Mouse (Mus musculus): ENCODE results near the gene Phf20.
"Not testable (repeated sequence)": the region's sequence is repeated elsewhere in the genome, so short reads cannot be mapped to it uniquely, and the experiment has no call there.

Gene Phf20

DNA sequence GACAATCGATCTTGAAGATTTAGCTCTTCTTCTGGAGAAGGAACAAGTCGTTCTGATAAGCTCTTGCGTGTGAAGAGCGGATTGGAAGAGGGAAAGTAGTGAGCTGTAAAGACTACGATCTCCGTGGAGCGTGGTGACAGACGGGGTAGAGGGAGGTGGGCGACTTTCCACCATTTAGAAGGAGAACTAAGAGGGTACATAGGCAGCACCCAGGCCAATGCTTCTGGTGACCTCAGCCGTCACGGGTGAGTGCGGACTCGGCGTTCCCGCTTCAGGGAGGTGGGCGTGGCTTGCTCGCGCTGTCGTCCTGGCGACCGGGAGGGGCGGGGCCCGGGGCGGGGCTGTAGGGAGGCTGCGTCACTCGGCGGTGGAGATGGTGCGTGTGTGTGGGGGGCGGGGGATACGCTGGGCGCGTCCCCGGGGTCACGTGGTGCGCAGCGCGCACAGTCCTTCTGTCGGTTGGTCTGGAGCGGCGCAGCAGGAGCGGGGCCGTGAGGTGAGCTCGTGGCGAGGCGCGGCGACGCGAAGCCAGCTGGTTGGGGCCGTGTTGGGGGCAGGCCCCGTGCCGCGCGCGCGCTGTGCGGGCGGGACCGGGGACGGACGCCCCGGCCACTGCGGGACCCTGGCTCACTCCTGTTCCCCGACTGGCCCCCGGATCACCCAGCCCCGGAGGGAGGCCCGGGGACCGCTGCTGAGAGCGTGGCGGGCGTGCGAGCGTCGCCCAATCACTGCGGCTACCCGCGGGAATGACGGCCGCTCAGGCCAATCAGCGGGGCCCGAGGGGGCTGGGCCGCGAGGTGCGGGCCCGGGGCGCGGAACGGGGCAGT lies at the start of gene Phf20:
Phf20 (plus strand) TSS at position 165 of the 827 bp plus-strand sequence.
- peak; percentile 97 for DNase-seq (ENCODE audit: low spot score in 2 of 2)

DNA sequence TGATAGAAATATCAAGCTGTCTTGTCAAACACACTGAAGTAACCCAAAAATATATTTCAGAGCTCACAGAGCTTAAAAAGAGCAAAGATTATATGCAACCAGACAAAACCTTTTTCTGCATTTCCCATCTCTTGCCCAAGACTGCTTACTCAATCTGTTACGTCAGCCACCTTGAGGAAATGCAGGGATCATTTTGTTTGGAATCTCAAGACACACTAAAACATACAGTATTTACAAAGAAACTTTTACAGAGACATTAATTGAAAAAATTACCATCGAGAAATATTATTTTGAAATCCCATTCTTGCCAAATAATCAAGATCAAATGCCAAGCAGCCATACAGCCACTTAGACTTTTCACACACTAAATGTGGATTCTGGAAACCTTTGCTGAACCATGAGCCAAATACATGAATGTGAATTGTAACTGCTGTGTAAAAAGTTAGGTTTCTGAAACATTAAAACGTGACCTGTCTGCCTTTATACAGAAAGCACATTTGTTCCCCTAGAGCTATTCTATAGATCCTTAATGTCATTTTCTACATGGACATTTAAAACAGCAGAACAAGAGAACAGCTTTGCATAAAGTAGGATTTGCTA lies 48.9 kb upstream of the Phf20 start:
- DNase-seq (ENCODE audit: low spot score in 2 of 2), result no peak

DNA sequence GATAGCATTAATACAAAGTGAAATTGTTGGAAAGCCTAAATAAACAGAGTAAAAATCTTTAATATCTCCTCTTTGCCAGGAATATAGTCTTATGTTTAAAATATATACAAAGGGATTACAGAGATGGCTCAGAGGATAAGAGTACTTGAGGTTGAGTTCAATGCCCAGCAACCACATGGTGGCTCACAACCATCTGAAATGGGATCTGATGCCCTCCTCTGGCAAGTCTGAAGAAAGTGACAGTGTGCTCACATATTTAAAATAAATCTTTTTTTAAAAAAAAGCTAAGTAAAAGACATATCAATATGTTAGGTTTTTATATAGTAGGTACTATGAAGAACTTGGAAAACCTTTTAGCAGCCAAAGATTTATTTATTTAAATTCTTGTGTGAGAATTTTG lies 44.7 kb upstream of the Phf20 start:
- DNase-seq (ENCODE audit: low spot score in 2 of 2), result no peak

DNA sequence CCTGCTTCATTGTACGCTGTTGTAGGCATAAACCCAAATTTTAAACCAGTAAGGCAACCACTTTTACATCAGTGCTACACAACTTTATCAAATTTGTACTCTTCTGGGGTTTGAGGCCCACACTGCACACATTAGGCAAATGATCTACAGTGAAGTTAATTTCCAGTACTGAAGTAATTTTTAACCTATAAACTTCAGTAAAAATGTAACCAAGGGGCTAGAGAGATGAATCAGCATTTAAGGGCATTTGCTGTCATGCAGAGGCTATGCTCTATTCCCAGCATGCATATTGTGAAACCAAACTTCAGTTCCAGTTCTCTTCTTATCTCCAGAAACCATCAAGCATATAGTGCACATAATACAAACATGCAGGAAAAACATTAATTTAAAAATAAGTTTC lies 30.8 kb upstream of the Phf20 start:
- DNase-seq (ENCODE audit: low spot score in 2 of 2), result no peak

DNA sequence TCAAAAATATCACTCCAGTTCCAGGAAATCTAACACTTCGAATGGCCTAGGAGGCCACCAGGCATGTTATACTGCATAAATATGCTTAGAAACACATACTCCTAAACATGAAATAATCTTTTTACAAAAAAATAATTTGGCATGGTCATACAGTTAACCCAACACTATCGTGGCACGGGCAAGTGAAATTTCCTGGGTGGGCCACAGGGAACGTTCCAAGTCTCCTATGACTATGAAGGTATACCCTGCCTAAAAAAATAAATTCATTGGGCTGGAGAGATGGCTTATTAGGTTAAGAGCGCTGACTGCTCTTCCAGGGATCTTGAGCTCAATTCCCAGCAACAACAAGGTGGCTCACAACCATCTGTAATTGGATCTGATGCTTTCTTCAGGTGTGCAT lies 29.7 kb upstream of the Phf20 start:
- DNase-seq (ENCODE audit: low spot score in 2 of 2), result no peak

DNA sequence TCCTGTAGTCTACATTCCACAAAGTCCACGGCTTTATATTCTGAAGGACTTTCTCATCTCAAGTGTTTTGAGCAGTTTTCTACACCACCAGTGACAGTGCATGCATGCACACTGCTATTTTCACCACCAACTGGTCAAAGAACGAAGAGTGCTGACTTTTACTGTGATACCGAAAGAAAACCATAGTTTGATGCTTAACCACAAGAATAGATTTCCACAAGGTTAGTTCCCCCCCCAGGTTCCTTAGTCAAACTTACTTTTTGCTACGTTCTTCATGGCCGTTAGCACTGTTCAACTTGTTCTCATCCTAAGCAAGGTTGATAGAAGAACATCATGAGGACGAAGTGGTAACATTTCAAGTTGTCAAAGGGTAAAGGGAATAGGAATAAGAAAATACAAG lies 19.2 kb upstream of the Phf20 start:
- DNase-seq (ENCODE audit: low spot score in 2 of 2), result no peak

DNA sequence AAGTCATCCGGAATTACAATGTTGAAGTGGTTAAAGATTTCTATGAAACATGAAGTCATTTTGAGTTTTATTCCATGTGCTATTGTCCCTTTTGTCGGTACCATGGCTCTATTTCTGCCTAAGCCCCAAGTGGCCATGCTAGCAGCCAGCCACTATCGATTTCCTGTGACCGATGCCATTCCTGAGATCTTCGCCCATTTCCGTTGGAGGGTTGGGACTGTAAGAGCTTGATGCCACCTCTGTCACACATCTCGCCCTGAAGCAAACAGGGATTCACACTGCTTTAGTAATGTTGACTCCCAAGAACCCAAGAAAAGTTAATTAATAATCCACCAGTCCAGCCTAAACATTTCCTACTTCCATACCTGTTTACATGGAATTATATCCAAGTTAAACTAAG lies 18.6 kb upstream of the Phf20 start:
- DNase-seq (ENCODE audit: low spot score in 2 of 2), result no peak

DNA sequence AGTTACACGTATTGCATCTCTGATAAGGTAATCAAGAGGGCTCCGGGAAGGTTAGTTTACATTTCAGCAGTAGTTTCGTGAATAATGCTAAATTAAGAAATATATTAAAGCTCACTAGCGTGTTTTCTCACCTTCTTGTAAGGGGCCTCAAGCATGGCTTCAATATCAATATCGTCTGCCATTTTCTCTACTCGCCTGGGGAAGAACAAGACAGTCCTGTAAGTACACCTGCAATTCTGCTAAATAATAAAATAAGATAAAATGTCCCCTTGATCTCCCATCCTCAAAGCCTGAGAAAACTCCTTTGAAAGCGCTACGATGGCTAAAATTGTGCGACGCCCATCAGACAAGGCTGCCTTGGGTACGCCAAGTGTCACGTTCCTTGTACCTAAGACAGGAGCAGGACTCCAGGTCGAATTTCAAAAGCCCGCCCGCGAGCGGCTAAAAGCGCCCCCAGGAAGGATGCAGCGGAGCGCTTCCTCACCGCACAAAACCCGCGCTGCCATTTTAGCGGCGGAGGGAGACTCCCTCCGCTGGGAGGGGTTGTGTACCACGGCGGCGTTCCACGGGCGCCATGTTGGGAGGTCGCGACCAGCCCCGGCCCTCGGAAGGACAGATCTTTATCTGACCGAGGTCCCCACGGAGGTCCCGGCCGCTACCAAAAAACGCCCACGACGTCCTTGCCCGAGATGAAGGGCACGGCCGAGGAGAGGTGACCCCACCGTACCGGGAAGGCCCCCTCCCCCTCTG lies 17.0 kb upstream of the Phf20 start:
- peak; percentile 62 to 64 for DNase-seq (ENCODE audit: low spot score in 2 of 2)

DNA sequence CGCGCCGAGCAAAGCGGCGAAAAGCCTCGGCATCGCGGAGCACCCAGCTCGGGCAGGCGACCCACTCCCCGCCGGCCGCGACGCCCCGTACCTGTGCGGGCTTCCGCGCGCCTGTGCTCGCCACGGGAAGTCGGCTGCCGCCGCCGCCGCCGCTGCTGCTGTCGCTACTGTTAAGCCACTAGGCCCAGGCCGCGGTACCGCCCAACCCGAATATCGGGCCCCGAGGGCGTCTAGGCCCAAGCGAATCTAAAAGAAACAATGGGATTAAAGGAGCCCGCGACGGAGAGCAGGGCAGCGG lies 16.5 kb upstream of the Phf20 start:
- no peak for DNase-seq (ENCODE audit: low spot score in 2 of 2)

DNA sequence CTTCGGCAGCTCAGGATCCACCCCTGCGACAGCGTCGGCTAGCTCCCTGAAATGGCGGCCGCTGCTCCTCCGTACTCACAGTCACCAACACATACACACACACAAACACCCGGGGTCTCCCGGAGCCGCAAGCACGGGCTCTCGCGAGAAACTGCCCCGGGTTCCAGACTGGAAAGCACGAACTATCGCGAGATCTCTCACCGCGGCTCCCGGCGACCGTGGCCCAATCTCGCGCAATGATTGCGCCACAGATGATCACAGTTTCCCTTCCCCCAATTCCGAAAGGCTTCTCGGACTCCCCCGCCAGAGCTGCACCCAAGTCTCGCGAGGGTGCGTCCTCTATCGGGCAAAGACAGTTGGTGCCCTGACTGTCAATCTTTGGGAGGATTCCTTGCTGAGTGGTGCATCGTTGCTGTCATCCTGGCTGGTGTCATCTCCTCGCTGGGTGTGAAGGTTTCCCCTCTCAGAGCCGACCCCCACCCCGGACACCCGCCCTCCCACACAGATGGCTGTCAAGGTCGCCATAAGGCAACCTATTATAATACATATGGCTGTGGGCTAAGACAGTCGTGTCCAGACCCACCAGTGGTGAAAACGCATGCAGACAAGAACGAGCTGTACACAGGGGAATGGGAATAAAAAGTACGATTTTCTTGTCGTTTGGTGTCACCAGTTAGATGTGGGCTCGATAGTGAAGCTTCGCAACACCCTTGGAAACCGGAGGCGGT lies 16.0 kb upstream of the Phf20 start, which contains the start of gene Rbm39:
Rbm39 (minus strand) TSS at position 145 of the 728 bp plus-strand sequence.
- peak; percentile 99 to 100 for DNase-seq (ENCODE audit: low spot score in 2 of 2)

DNA sequence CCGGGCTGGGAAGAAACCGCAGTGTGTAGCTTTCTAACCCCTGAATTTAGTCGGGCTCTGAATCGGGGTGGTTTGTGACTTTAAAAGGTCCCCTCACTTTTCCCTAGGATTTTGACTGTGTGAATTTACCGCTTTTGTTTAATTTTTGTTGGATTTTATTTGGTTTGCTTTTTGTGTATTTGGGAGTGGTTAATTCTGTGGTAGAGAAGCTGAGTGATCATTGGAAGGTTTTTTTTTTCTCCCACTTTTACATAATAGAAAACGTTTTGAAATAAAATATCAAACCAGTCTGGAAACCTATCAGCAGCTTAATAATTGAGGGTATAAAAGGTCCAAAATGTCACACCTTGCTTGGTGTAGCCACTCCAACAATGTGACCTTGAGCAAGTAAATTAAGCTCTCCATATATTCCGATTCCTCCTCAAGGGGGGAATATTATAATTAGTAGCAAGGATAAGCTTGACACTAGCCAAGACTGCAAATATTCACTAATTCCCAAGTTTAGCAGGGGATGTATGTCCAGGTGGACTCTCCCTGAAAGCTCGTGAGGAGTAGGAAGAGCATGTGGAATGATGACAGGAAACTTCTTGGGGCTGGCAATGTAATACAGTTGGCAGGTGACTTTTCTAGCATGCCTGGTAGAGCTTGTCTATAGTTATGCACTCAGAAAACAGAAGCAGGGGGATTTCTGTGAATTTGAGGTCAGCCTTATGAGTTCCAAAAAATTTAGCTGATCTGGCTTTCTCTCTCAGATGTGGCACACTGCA lies 15.3 kb upstream of the Phf20 start:
- no peak for DNase-seq (ENCODE audit: low spot score in 2 of 2)

DNA sequence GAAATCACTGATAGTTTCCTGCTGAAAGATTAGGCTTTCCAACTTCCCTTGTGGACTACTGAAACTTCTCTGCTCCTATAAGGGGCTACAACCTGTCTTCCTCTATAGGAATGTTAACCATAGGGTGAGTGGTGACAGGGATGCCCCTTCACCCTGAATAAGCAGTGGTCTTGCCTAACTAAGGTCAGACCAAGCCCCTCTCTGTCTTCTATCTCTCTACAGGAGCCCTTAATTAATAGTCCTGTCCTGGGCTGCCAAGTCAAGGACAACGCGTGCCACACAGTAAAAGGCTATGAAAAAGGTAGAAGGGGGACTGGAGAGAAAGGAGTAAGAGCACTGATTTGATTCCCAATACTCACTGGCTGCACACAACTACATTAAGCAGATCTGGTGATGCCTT lies 14.7 kb upstream of the Phf20 start:
- DNase-seq (ENCODE audit: low spot score in 2 of 2), result no peak

DNA sequence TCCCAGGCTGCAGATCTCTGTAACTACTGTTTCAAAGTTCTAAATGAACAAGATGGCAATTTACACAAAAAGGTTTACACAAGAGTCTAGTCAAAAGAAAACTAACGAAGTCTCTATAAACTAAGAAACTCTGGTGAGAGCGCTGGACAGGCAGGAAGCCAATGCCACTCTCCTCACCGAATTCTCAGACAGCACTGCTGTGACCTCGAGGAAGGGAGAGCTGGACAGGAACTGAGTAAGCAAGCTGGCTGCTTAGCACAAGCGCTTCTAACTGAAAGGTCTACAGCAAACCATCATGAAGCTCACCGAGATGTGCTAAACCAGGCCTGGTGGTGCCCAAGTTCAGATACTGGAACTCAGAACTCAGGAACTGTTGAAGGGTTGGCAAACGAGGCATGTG lies 7.0 kb upstream of the Phf20 start:
- not testable (repeated sequence) for DNase-seq (ENCODE audit: low spot score in 2 of 2)

DNA sequence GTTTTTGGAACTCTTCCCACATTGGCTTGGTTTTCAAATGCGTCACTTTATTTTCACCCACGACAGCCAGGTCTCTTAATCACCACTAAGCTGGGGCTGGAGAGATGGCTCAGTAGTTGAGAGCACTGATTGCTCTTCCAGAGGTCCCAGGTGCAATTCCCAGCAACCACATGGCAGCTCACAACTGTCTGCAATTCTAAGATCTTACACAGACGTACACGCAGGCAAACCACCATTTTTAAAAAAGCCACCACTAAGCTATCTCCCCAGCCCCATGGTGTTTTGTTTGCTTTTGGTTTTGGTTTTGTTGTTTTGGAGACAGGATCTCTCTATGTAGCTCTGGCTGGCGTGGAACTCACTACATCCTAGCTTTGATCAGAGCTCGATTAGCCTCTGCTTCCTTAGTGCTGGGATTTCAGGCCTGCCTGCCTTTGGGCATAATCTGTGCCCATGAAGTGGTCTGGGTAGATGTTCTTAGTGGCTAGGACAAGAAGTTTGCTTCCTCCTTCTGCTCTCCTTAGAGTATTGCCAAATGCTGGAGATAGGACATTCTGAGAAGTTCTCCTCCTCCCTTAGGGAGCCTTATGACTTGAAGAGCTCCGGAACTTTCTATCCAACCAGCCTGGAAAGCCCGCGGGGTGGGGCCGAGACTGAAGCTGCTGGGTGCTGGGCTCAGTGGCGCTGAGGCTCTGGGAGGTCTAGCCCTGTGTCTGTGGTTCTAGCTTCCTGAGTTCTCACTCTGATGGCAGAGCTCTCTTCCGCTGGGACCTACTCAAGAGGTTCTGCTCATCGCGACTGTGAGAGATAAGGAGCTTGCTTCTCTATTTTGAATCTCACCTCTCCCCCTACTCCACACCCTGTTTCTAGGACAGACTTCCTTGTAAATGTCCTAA lies 6.0 kb upstream of the Phf20 start:
- DNase-seq (ENCODE audit: low spot score in 2 of 2), result no peak

DNA sequence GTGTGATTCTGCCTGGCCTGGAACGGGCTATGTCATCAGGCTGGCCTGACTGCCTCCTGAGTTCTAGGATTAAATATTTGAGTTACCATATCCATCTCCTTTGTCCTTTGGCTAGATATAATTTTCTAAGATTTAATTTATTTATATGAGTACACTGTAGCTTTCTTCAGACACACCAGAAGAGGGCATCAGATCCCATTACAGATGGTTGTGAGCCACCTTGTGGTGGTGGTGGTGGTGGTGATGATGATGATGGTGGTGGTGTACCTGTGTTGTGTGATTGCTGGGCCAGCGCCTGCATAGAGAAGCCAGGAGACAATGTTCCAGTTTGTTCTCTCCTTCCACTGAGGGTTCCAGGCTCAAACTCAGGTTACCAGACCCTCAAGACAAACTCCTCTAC lies 4.7 kb upstream of the Phf20 start:
- DNase-seq (ENCODE audit: low spot score in 2 of 2), result no peak

DNA sequence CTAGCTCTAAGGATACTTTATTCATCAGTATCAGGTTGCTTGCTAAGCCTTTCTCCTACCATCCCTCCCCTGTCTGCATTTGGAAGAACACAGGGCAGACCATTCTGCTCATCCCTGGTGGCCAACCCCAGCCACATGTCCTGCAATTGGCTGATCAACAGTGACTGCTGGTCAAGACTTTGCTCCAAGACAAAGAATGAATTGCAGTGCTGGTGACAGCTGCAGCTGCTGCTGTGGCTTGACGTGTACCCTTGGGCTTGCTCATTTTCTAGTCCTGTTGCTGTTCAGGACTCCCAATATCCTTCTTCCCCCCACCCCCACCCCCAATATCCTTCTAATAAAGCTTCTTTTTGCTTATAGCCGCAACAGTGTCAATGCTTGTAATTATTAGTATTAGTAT lies 4.2 kb upstream of the Phf20 start:
- no peak for DNase-seq (ENCODE audit: low spot score in 2 of 2)

DNA sequence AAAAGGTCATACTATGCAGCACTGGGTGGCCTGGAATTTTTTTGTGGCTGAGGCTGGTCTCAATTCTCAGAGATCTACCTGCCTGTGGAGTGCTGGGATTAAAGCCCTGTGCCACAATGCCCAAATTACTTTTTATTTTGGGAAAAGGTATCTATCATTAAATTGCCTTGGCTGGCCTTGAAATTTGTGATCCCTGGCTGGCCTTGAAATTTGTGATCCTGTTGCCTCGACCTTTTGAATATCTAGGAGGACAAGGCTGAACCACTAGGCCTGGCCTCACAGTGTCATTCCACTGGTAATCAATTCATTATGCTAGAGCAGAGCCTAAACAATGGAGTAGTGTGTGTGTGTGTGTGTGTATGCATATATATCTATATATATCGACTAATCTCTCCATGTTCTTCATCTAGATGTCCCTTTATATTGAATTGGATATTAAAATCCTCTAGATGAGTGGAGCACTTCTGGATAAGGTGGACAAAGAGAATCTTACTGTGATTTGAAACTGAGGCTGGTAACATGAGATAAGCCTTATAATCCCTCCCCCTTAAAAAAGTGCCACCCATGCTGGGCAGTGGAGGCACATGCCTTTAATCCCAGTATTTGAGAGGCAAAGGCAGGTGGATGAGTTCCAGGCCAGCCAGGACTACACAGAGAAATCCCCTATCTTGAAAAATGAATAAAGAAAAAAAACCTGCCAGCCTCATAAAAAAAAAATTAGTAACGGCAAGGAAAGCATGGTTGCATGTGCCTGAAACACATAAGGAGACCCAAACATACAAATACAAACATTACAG lies 3.0 kb upstream of the Phf20 start:
- DNase-seq (ENCODE audit: low spot score in 2 of 2), result no peak

DNA sequence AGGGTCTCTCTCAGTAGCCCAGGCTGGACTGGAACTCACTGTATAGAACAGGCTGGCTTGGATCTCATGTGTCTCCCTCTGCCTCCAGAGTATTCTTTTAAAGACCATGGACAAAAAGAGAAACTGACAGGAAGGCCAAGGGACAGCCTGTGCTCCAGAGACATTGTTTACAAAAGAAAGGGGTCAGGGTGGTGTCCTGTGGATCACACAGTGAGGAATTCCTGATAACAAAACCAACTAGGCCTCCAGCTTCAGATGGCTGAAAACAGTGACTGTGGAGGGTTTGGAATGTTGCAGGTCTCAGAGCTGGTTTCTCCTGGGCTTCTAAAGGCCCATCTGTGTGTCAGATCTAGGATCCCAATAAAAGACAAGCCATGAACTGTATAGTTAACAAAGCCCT lies 1.7 kb upstream of the Phf20 start:
- DNase-seq (ENCODE audit: low spot score in 2 of 2), result no peak

DNA sequence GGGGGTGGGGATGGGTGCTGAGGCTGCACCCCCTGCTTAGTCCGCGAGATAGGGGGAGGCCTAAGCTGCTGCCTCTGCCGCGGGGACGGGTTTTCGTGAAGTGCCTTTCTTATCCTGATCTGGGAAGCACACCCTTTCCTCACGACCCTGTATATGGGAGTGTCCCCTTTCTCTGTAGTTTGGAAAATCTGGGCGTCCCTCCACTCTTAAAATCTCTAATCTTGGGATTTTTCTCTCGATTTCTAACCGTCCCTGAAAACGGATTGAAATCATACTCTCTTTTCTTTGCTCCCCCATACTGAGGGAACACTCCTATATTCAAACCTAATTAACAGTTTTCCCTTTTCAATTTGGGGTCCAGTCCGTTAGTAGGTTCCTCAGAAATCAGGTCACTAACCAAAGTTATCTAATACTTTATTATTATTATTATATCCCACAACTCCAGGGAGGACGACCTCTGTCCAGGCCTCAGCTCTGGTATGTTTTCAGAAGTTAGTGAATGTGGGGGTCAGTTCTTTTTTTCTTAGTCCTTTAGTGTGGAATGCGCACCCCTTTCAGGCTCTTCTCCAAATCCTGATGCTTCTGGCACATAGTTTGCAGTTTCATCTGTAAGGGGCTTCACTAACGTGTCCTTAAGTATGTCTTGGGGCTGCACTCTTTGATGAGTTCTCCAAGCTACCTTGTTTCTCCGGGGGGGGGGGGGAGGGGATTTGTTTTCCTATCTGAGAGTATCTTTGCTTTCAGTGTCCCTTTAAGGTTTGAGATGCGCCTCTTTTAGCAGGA lies 1.1 kb downstream of the Phf20 start:
- no peak for DNase-seq (ENCODE audit: low spot score in 2 of 2)
